Mouse (Mus musculus) embryonic fibroblast, embryonic 13.5 days (primary cell): ENCODE results near the gene Fam162a. TPM values are rescaled to one million over a fixed set of nuclear protein-coding genes. Genes with fewer than 3 reads are reported as not detected.

Source experiments
- H3K27ac ChIP-seq: 2 replicates; pipeline ENCODE4 v1.5.1; 2012; ENCODE audit warnings: low read length, control low read depth, inconsistent platforms; ENCODE audit not compliant: insufficient read depth
- H3K4me1 ChIP-seq: 2 replicates; pipeline ENCODE4 v1.6.1; 2011; ENCODE audit warnings: low read length; ENCODE audit not compliant: control insufficient read depth, insufficient read depth
- H3K4me3 ChIP-seq: 2 replicates; pipeline ENCODE4 v1.5.1; 2011; ENCODE audit warnings: mild to moderate bottlenecking, control low read depth, low read length; ENCODE audit not compliant: insufficient read depth
- CTCF ChIP-seq: IDR thresholded peaks from 2 replicates; pipeline ENCODE4 v1.5.1; 2011; ENCODE audit warnings: mild to moderate bottlenecking, control low read depth, low read length, moderate library complexity, borderline replicate concordance; ENCODE audit not compliant: insufficient read depth
- POLR2A ChIP-seq: IDR thresholded peaks from 2 replicates; pipeline ENCODE4 v1.6.1; 2011; ENCODE audit warnings: low read depth, mild to moderate bottlenecking, control low read depth, low read length, moderate library complexity
- polyA plus RNA-seq: library from polyadenylated mRNA; stranded (reverse); fragments of >200 nt; gene quantifications from 2 replicates; pipeline ENCODE4 v1.2.4, GENCODE M21; 2011; ENCODE audit warnings: low read depth; ENCODE audit not compliant: missing spikeins, insufficient read length

Fam162a gene
- polyA plus RNA-seq, 1 experiment, result 220 TPM

- Histone ChIP-seq H3K27ac (no peak overlapping the region), H3K4me1 (no peaks in the 10 kb centered on the region), H3K4me3 (no peak overlapping the region)
- TF ChIP-seq POLR2A (no peak), CTCF (no peak)
Observed at GRCm38 (mm10) chr16:36089065-36089464, 17.7 kb upstream of the Fam162a start.

GRCm38 (mm10) chr16:36087846-36088245, 16.5 kb upstream of the Fam162a start:
- Histone ChIP-seq H3K27ac (no peak overlapping the region), H3K4me1 (no peaks in the 10 kb centered on the region)
- no peak for TF ChIP-seq POLR2A
- no peak for TF ChIP-seq CTCF

GRCm38 (mm10) chr16:36079916-36080315, 8.5 kb upstream of the Fam162a start:
- H3K4me3 ChIP-seq, result no peak overlapping the region
- H3K4me1 ChIP-seq, result no peaks in the 10 kb centered on the region
- H3K27ac ChIP-seq, result no peak overlapping the region
- TF ChIP-seq CTCF (no peak), POLR2A (no peak)

More at GRCm38 (mm10) chr16:36087846-36088245, 16.5 kb upstream of the Fam162a start:
- no peak overlapping the region for H3K4me3 ChIP-seq

GRCm38 (mm10) chr16:36074772-36075171, 3.4 kb upstream of the Fam162a start:
- no peak for TF ChIP-seq POLR2A
- Histone ChIP-seq H3K4me3 (no peak overlapping the region), H3K27ac (no peak overlapping the region), H3K4me1 (no peaks in the 10 kb centered on the region)

- H3K4me1 ChIP-seq, result 0 out of 2 replicates have a peak, but pooled peaks cover 5% of the 10 kb centered on the region
- TF ChIP-seq POLR2A, result no peak
- no peak for TF ChIP-seq CTCF
- H3K27ac ChIP-seq, result peak overlapping the region; percentile 100
Observed at GRCm38 (mm10) chr16:36072410-36073011, 1.1 kb upstream of the Fam162a start.

GRCm38 (mm10) chr16:36071071-36071449, 334 bp downstream of the Fam162a start:
- TF ChIP-seq CTCF, result no peak
- no peak for TF ChIP-seq POLR2A

More at GRCm38 (mm10) chr16:36072410-36073011, 1.1 kb upstream of the Fam162a start:
- peak overlapping the region; percentile 82 for H3K4me3 ChIP-seq

GRCm38 (mm10) chr16:36069819-36070575, 1.4 kb downstream of the Fam162a start:
- H3K27ac ChIP-seq, result no peak overlapping the region
- H3K4me3 ChIP-seq, result peak overlapping the region; percentile 97
- TF ChIP-seq POLR2A (0 out of 2 replicates have a peak, but pooled peaks have one; percentile 5), CTCF (no peak)

More at GRCm38 (mm10) chr16:36071071-36071449, 334 bp downstream of the Fam162a start:
- Histone ChIP-seq H3K4me3 (peak overlapping the region; percentile 97), H3K27ac (peak overlapping the region; percentile 65), H3K4me1 (peaks cover 5% of the 10 kb centered on the region; the same call in 1 of the 2 replicates)

GRCm38 (mm10) chr16:36068356-36068755, 3.0 kb downstream of the Fam162a start:
- no peak overlapping the region for H3K4me3 ChIP-seq
- TF ChIP-seq POLR2A (no peak), CTCF (no peak)
- peaks cover 5% of the 10 kb centered on the region; the same call in 1 of the 2 replicates for H3K4me1 ChIP-seq
- H3K27ac ChIP-seq, result no peak overlapping the region

More at GRCm38 (mm10) chr16:36069819-36070575, 1.4 kb downstream of the Fam162a start:
- peaks cover 5% of the 10 kb centered on the region; the same call in 1 of the 2 replicates for H3K4me1 ChIP-seq

GRCm38 (mm10) chr16:36067694-36068093, 3.7 kb downstream of the Fam162a start:
- H3K27ac ChIP-seq, result no peak overlapping the region
- H3K4me1 ChIP-seq, result peaks cover 5% of the 10 kb centered on the region; the same call in 1 of the 2 replicates
- no peak for TF ChIP-seq POLR2A
- TF ChIP-seq CTCF, result no peak
- H3K4me3 ChIP-seq, result no peak overlapping the region

- Histone ChIP-seq H3K4me1 (peaks cover 5% of the 10 kb centered on the region; the same call in 1 of the 2 replicates), H3K27ac (no peak overlapping the region), H3K4me3 (no peak overlapping the region)
- TF ChIP-seq POLR2A (no peak), CTCF (no peak)
Observed at GRCm38 (mm10) chr16:36064904-36065303, 6.5 kb downstream of the Fam162a start.
